Mouse (Mus musculus) gastrocnemius, postnatal 36 days (tissue): Measurements from ENCODE around the gene Pim3. TPM values are rescaled to one million over a fixed set of nuclear protein-coding genes. Genes with fewer than 3 reads are reported as not detected.
A peak's percentile ranks its signal among the peaks of the same experiment; 100 is the strongest.

ENCODE experiments used
- DNase-seq, 2 experiments: peaks; one replicate each; pipeline ENCODE4 v3.0.0; 2022
- intact Hi-C: fragments of 180-260 bp; cut with DNase I; formaldehyde crosslinking; loops from one replicate; pipeline ENCODE4 v1.15.1; 2025
- total RNA-seq, 2 experiments: library from RNA; stranded (reverse); gene quantifications; 2 replicates each; pipeline ENCODE4 v1.2.3; 2021

Gene Pim3
- total RNA-seq, 2 experiments from 2014 or later = 22.1 to 32.2 TPM

- intact Hi-C loops = no loop called here
- DNase-seq = no peak
These were observed 29.4 kb upstream of the Pim3 start for GRCm38 (mm10) chr15:88832536-88832935.

GRCm38 (mm10) chr15:88836031-88836430 is 26.0 kb upstream of the Pim3 start:
- intact Hi-C loops = loop anchor here (2.0 kb wide), 1 partner anchor 27 kb away; the partner anchor contains the start of gene Pim3
- DNase-seq = no peak

- no peak for DNase-seq
- intact Hi-C loops = loop anchor here (2.0 kb wide), 1 partner anchor 26 kb away; the partner anchor contains the start of gene Pim3
These were observed 25.4 kb upstream of the Pim3 start for GRCm38 (mm10) chr15:88836571-88836970.

GRCm38 (mm10) chr15:88837199-88837932 is 24.6 kb upstream of the Pim3 start:
- DNase-seq = peak; percentile 51 to 66
- intact Hi-C loops = loop anchor here (2.0 kb wide), 1 partner anchor 25 kb away; the partner anchor contains the start of gene Pim3

- intact Hi-C loops = loop anchor here (2.0 kb wide), 1 partner anchor 25 kb away; the partner anchor contains the start of gene Pim3
- DNase-seq = no peak
These were observed 24.0 kb upstream of the Pim3 start for GRCm38 (mm10) chr15:88837977-88838376.

GRCm38 (mm10) chr15:88839271-88839670 is 22.7 kb upstream of the Pim3 start:
- DNase-seq = peak; percentile 60 to 74
- intact Hi-C loops = no loop called here

- DNase-seq = no peak
- intact Hi-C loops = no loop called here
These were observed 21.9 kb upstream of the Pim3 start for GRCm38 (mm10) chr15:88840126-88840525.

- no peak for DNase-seq
- intact Hi-C loops = no loop called here
These were observed 20.8 kb upstream of the Pim3 start for GRCm38 (mm10) chr15:88841160-88841559.

GRCm38 (mm10) chr15:88841580-88842299 is 20.2 kb upstream of the Pim3 start:
- intact Hi-C loops = no loop called here
- DNase-seq = no peak

- DNase-seq = no peak
- intact Hi-C loops = no loop called here
These were observed 19.7 kb upstream of the Pim3 start for GRCm38 (mm10) chr15:88842300-88842673.

- intact Hi-C loops = no loop called here
- no peak for DNase-seq
These were observed 18.4 kb upstream of the Pim3 start for GRCm38 (mm10) chr15:88843486-88844097.

GRCm38 (mm10) chr15:88844966-88845365 is 17.0 kb upstream of the Pim3 start:
- intact Hi-C loops = no loop called here
- DNase-seq = no peak

- DNase-seq = no peak
- intact Hi-C loops = no loop called here
These were observed 13.3 kb upstream of the Pim3 start for GRCm38 (mm10) chr15:88848661-88849060.

- intact Hi-C loops = no loop called here
- no peak for DNase-seq
These were observed 12.4 kb upstream of the Pim3 start for GRCm38 (mm10) chr15:88849621-88850020.

- peak; percentile 79 to 92 for DNase-seq
- intact Hi-C loops = no loop called here
These were observed 11.7 kb upstream of the Pim3 start for GRCm38 (mm10) chr15:88850146-88850826.

GRCm38 (mm10) chr15:88851076-88851475 is 10.9 kb upstream of the Pim3 start:
- intact Hi-C loops = no loop called here
- no peak for DNase-seq

GRCm38 (mm10) chr15:88851507-88852149 is 10.4 kb upstream of the Pim3 start:
- no peak for DNase-seq
- intact Hi-C loops = no loop called here

GRCm38 (mm10) chr15:88853106-88853505 is 8.9 kb upstream of the Pim3 start:
- intact Hi-C loops = no loop called here
- no peak for DNase-seq

- intact Hi-C loops = no loop called here
- DNase-seq = no peak
These were observed 7.6 kb upstream of the Pim3 start for GRCm38 (mm10) chr15:88854119-88854968.
